Mouse (Mus musculus) embryonic stem cell, embryonic (primary cell): ENCODE data around the gene Slc4a8.

Experiments used
- CTCF ChIA-PET, 4 experiments: fragments of 300-600 bp in 2 of 4; fragments of 350-600 bp in 2 of 4; sonication (Branson Sonifier 250); formaldehyde crosslinking; loops; one replicate each; lab custom pipeline; 2022; ENCODE audit warnings: inconsistent platforms in 2 of 4; lab: Charles Lee
- POLR2A ChIA-PET, 4 experiments: fragments of 300-600 bp in 2 of 4; fragments of 350-600 bp in 2 of 4; sonication (Branson Sonifier 250); formaldehyde crosslinking; loops; one replicate each; lab custom pipeline; 2022; ENCODE audit warnings: antibody characterized with exemption in 4 of 4, inconsistent platforms in 1 of 4; lab: Charles Lee

The Slc4a8 gene

GRCm38 (mm10) chr15:100825249-100825856 lies 63.8 kb downstream of the Slc4a8 start:
- ChIA-PET CTCF (interaction anchor here in 3 of 4 experiments (0.6 to 3.3 kb wide), 11 partner anchors 22 to 713 kb away, joined by 3 to 14 read pairs (median 3); partner anchors contain the start of gene Slc4a8 (in 1 of the 3)), POLR2A (interaction anchor here in 3 of 4 experiments (0.5 to 2.0 kb wide), 12 partner anchors 9 to 415 kb away, joined by 3 to 7 read pairs (median 4); partner anchors contain the start of gene Acvr1b (in 1 of the 3))

- ChIA-PET POLR2A (interaction anchor here in 2 of 4 experiments (0.7 to 2.0 kb wide), 5 partner anchors 10 to 199 kb away, joined by 4 to 7 read pairs (median 4); no protein-coding TSS in a partner anchor), CTCF (interaction anchor here in 2 of 4 experiments (0.6 to 3.3 kb wide), 4 partner anchors 57 to 216 kb away, joined by 3 to 14 read pairs (median 4); no protein-coding TSS in a partner anchor)
Observed at GRCm38 (mm10) chr15:100826076-100826475, 64.5 kb downstream of the Slc4a8 start.

GRCm38 (mm10) chr15:100829775-100830174 lies 68.2 kb downstream of the Slc4a8 start:
- ChIA-PET CTCF (interaction anchor here (0.6 to 2.2 kb wide), 21 partner anchors 12 to 411 kb away, joined by 3 to 17 read pairs (median 4); no protein-coding TSS in a partner anchor), POLR2A (interaction anchor here in 3 of 4 experiments (0.6 to 1.5 kb wide), 3 partner anchors 37 to 722 kb away, joined by 3 to 4 read pairs (median 4); no protein-coding TSS in a partner anchor)

- POLR2A ChIA-PET: interaction anchor here in 2 of 4 experiments (0.8 to 1.5 kb wide), 3 partner anchors 15 to 64 kb away, joined by 3 to 4 read pairs (median 4); no protein-coding TSS in a partner anchor
- CTCF ChIA-PET: interaction anchor here (0.5 to 2.2 kb wide), 46 partner anchors 8 to 1315 kb away, joined by 3 to 14 read pairs (median 4); partner anchors contain the start of genes Scn8a (in 1 of the 4) and Slc4a8 (in 1 of the 4)
Observed at GRCm38 (mm10) chr15:100830682-100831081, 69.1 kb downstream of the Slc4a8 start.

GRCm38 (mm10) chr15:100832144-100832543 lies 70.6 kb downstream of the Slc4a8 start:
- POLR2A ChIA-PET: interaction anchor here in 2 of 4 experiments (0.7 to 1.2 kb wide), 3 partner anchors 13 to 402 kb away, joined by 3 to 4 read pairs (median 3); no protein-coding TSS in a partner anchor
- CTCF ChIA-PET: interaction anchor here in 3 of 4 experiments (0.6 to 2.7 kb wide), 12 partner anchors 9 to 389 kb away, joined by 3 to 9 read pairs (median 4); partner anchors contain the start of gene Scn8a (in 1 of the 3)

GRCm38 (mm10) chr15:100832784-100833183 lies 71.2 kb downstream of the Slc4a8 start:
- CTCF ChIA-PET: interaction anchor here in 3 of 4 experiments (0.7 to 2.7 kb wide), 6 partner anchors 9 to 220 kb away, joined by 3 to 9 read pairs (median 4); no protein-coding TSS in a partner anchor
- POLR2A ChIA-PET: interaction anchor here in 2 of 4 experiments (0.8 to 1.2 kb wide), 3 partner anchors 12 to 136 kb away, joined by 3 read pairs; no protein-coding TSS in a partner anchor

- ChIA-PET POLR2A (interaction anchor here in 2 of 4 experiments (0.5 to 2.1 kb wide), 6 partner anchors 21 to 277 kb away, joined by 3 to 5 read pairs (median 3); no protein-coding TSS in a partner anchor), CTCF (interaction anchor here in 3 of 4 experiments (0.6 to 1.9 kb wide), 4 partner anchors 14 to 206 kb away, joined by 3 to 6 read pairs (median 4); no protein-coding TSS in a partner anchor)
Observed at GRCm38 (mm10) chr15:100836729-100837128, 75.2 kb downstream of the Slc4a8 start.

GRCm38 (mm10) chr15:100838607-100839207 lies 77.2 kb downstream of the Slc4a8 start:
- POLR2A ChIA-PET: interaction anchor here in 1 of 4 experiments (0.6 kb wide), 2 partner anchors 216 to 1187 kb away, joined by 3 read pairs; no protein-coding TSS in a partner anchor
- CTCF ChIA-PET: interaction anchor here in 2 of 4 experiments (0.6 to 1.9 kb wide), 5 partner anchors 33 to 347 kb away, joined by 3 to 6 read pairs (median 4); no protein-coding TSS in a partner anchor

GRCm38 (mm10) chr15:100844336-100844735 lies 82.8 kb downstream of the Slc4a8 start:
- ChIA-PET POLR2A (interaction anchor here in 2 of 4 experiments (0.9 to 1.7 kb wide), 3 partner anchors 11 to 204 kb away, joined by 3 read pairs; no protein-coding TSS in a partner anchor), CTCF (interaction anchor here in 3 of 4 experiments (0.5 to 2.0 kb wide), 8 partner anchors 83 to 198 kb away, joined by 3 to 12 read pairs (median 6); partner anchors contain the start of gene Slc4a8 (in 1 of the 3))

GRCm38 (mm10) chr15:100845049-100845879 lies 83.7 kb downstream of the Slc4a8 start:
- POLR2A ChIA-PET: interaction anchor here in 3 of 4 experiments (0.7 to 1.7 kb wide), 9 partner anchors 11 to 203 kb away, joined by 3 to 5 read pairs (median 3); no protein-coding TSS in a partner anchor
- CTCF ChIA-PET: interaction anchor here (0.6 to 2.0 kb wide), 22 partner anchors 10 to 384 kb away, joined by 3 to 12 read pairs (median 4); partner anchors contain the start of genes Ankrd33 (in 1 of the 4) and Slc4a8 (in 1 of the 4)

- POLR2A ChIA-PET: interaction anchor here in 1 of 4 experiments (0.7 kb wide), 1 partner anchor 1007 kb away, joined by 3 read pairs; no protein-coding TSS in a partner anchor
- CTCF ChIA-PET: interaction anchor here in 3 of 4 experiments (0.6 to 1.1 kb wide), 13 partner anchors 9 to 1589 kb away, joined by 3 to 7 read pairs (median 4); no protein-coding TSS in a partner anchor
Observed at GRCm38 (mm10) chr15:100847193-100847592, 85.6 kb downstream of the Slc4a8 start.

GRCm38 (mm10) chr15:100857586-100857985 lies 96.0 kb downstream of the Slc4a8 start:
- ChIA-PET POLR2A (no interaction called here), CTCF (no interaction called here)

- ChIA-PET POLR2A (interaction anchor here in 1 of 4 experiments (0.7 kb wide), 1 partner anchor 233 kb away, joined by 3 read pairs; no protein-coding TSS in a partner anchor), CTCF (interaction anchor here in 3 of 4 experiments (0.6 to 1.3 kb wide), 3 partner anchors 9 to 129 kb away, joined by 3 to 5 read pairs (median 4); partner anchors contain the start of gene Scn8a (in 1 of the 3))
Observed at GRCm38 (mm10) chr15:100860856-100861255, 99.3 kb downstream of the Slc4a8 start.

GRCm38 (mm10) chr15:100865556-100865955 lies 104.0 kb downstream of the Slc4a8 start:
- ChIA-PET CTCF (interaction anchor here (0.6 to 1.6 kb wide), 22 partner anchors 9 to 617 kb away, joined by 3 to 8 read pairs (median 4); partner anchors contain the start of gene Acvrl1 (in 1 of the 4)), POLR2A (interaction anchor here in 1 of 4 experiments (1.2 kb wide), 1 partner anchor 13 kb away, joined by 3 read pairs; no protein-coding TSS in a partner anchor)

GRCm38 (mm10) chr15:100869558-100869957 lies 108.0 kb downstream of the Slc4a8 start, which contains the start of gene Scn8a:
Scn8a (plus strand) TSS chr15:100869858.
- POLR2A ChIA-PET: interaction anchor here in 2 of 4 experiments (0.8 to 1.3 kb wide), 6 partner anchors 10 to 137 kb away, joined by 3 to 5 read pairs (median 3); no protein-coding TSS in a partner anchor
- CTCF ChIA-PET: interaction anchor here (0.5 to 2.0 kb wide), 31 partner anchors 7 to 1112 kb away, joined by 3 to 10 read pairs (median 4); no protein-coding TSS in a partner anchor
